Mouse (Mus musculus): ENCODE measurements around the gene Gamt. TPM values are rescaled to one million over a fixed set of nuclear protein-coding genes. Genes with fewer than 3 reads are reported as not detected.

Gamt gene
- total and polyA plus RNA-seq, 2 experiments from 2014 or later = 32.4 to 40.9 TPM

GRCm38 (mm10) chr10:80259861-80260641 lies 761 bp downstream of the Gamt start:
- H3K4me1 ChIP-seq (ENCODE audit: insufficient read depth, low read length) = peaks cover 23% of the 10 kb centered on the region
- peak overlapping the region; percentile 82 for H3K4me2 ChIP-seq (ENCODE audit: low read depth, low read length)
- H3K27ac ChIP-seq = peak overlapping the region; percentile 90
- ATAC-seq (peak; percentile 6; the same call in 1 of the 2 replicates), DNase-seq (ENCODE audit: low spot score) (peak; percentile 83)
- no peaks in the 10 kb centered on the region for H3K27me3 ChIP-seq (ENCODE audit: insufficient read depth, low read length)
- no peaks in the 10 kb centered on the region for H3K9me3 ChIP-seq (ENCODE audit: low read length)
- H3K36me3 ChIP-seq (ENCODE audit: insufficient read depth, low read length) = peaks cover 31% of the 10 kb centered on the region
- 2% methylated on average over 19 of the region's 19 CpGs for WGBS
- no peak for TF ChIP-seq CTCF (IDR thresholded peaks at IDR 0.05; ENCODE audit: low read depth)
- peak overlapping the region; percentile 57 for H3K9ac ChIP-seq (replicated peaks; ENCODE audit: low read length)
- peak overlapping the region; percentile 45 for H3K4me3 ChIP-seq (ENCODE audit: low read length)

GRCm38 (mm10) chr10:80259463-80259805 lies 1.4 kb downstream of the Gamt start:
- Histone ChIP-seq H3K4me3 (ENCODE audit: low read length) (peak overlapping the region; percentile 45; the same call in 1 of the 2 replicates), H3K36me3 (ENCODE audit: insufficient read depth, low read length) (peaks cover 37% of the 10 kb centered on the region), H3K27me3 (ENCODE audit: insufficient read depth, low read length) (no peaks in the 10 kb centered on the region), H3K9me3 (ENCODE audit: low read length) (no peaks in the 10 kb centered on the region), H3K4me1 (ENCODE audit: insufficient read depth, low read length) (peaks cover 23% of the 10 kb centered on the region), H3K27ac (peak overlapping the region; percentile 90), H3K4me2 (ENCODE audit: low read depth, low read length) (peak overlapping the region; percentile 82), H3K9ac (replicated peaks; ENCODE audit: low read length) (0 out of 2 replicates have a peak overlapping the region, but pooled peaks have one; percentile 57)
- DNase-seq (ENCODE audit: low spot score) (no peak), ATAC-seq (no peak)
- TF ChIP-seq CTCF (IDR thresholded peaks at IDR 0.05; ENCODE audit: low read depth) = no peak
- 55% methylated on average over 6 of the region's 6 CpGs for WGBS

- Histone ChIP-seq H3K27me3 (ENCODE audit: insufficient read depth, low read length) (no peaks in the 10 kb centered on the region), H3K36me3 (ENCODE audit: insufficient read depth, low read length) (peaks cover 42% of the 10 kb centered on the region), H3K9ac (replicated peaks; ENCODE audit: low read length) (0 out of 2 replicates have a peak overlapping the region, but pooled peaks have one; percentile 57), H3K4me2 (ENCODE audit: low read depth, low read length) (peak overlapping the region; percentile 82), H3K4me1 (ENCODE audit: insufficient read depth, low read length) (peaks cover 23% of the 10 kb centered on the region), H3K9me3 (ENCODE audit: low read length) (no peaks in the 10 kb centered on the region), H3K27ac (peak overlapping the region; percentile 90; the same call in 1 of the 2 replicates), H3K4me3 (ENCODE audit: low read length) (no peak overlapping the region)
- no peak for ATAC-seq
- DNase-seq (ENCODE audit: low spot score) = no peak
- 86% methylated on average over 14 of the region's 14 CpGs for WGBS
- TF ChIP-seq CTCF (IDR thresholded peaks at IDR 0.05; ENCODE audit: low read depth) = no peak
Observed at GRCm38 (mm10) chr10:80258752-80259462, 1.9 kb downstream of the Gamt start.

- peaks cover 51% of the 10 kb centered on the region for H3K36me3 ChIP-seq (ENCODE audit: insufficient read depth, low read length)
- no peaks in the 10 kb centered on the region for H3K9me3 ChIP-seq (ENCODE audit: low read length)
- no peak overlapping the region for H3K4me3 ChIP-seq (ENCODE audit: low read length)
- WGBS = 84% methylated on average over 2 of the region's 2 CpGs
- no peaks in the 10 kb centered on the region for H3K27me3 ChIP-seq (ENCODE audit: insufficient read depth, low read length)
- ATAC-seq (no peak), DNase-seq (ENCODE audit: low spot score) (no peak)
- H3K9ac ChIP-seq (replicated peaks; ENCODE audit: low read length) = no peak overlapping the region
- H3K4me1 ChIP-seq (ENCODE audit: insufficient read depth, low read length) = peaks cover 23% of the 10 kb centered on the region
- no peak overlapping the region for H3K4me2 ChIP-seq (ENCODE audit: low read depth, low read length)
- H3K27ac ChIP-seq = no peak overlapping the region
- no peak for TF ChIP-seq CTCF (IDR thresholded peaks at IDR 0.05; ENCODE audit: low read depth)
Observed at GRCm38 (mm10) chr10:80257936-80258335, 2.9 kb downstream of the Gamt start.

- ATAC-seq (no peak), DNase-seq (ENCODE audit: low spot score) (peak; percentile 46)
- Histone ChIP-seq H3K4me2 (ENCODE audit: low read depth, low read length) (no peak overlapping the region), H3K27ac (peak overlapping the region; percentile 32), H3K4me3 (ENCODE audit: low read length) (no peak overlapping the region), H3K9ac (replicated peaks; ENCODE audit: low read length) (no peak overlapping the region), H3K36me3 (ENCODE audit: insufficient read depth, low read length) (peaks cover 51% of the 10 kb centered on the region), H3K4me1 (ENCODE audit: insufficient read depth, low read length) (peaks cover 21% of the 10 kb centered on the region), H3K9me3 (ENCODE audit: low read length) (no peaks in the 10 kb centered on the region), H3K27me3 (ENCODE audit: insufficient read depth, low read length) (no peaks in the 10 kb centered on the region)
- WGBS = 79% methylated on average over 5 of the region's 5 CpGs
- peak; percentile 24; the same call in 1 of the 2 replicates for TF ChIP-seq CTCF (IDR thresholded peaks at IDR 0.05; ENCODE audit: low read depth)
Observed at GRCm38 (mm10) chr10:80255881-80256535, 4.8 kb downstream of the Gamt start.

Data from hindbrain, postnatal 0 days (tissue).